ENCODE assay signal across 7 mouse cellular contexts in the genomic region with DNA sequence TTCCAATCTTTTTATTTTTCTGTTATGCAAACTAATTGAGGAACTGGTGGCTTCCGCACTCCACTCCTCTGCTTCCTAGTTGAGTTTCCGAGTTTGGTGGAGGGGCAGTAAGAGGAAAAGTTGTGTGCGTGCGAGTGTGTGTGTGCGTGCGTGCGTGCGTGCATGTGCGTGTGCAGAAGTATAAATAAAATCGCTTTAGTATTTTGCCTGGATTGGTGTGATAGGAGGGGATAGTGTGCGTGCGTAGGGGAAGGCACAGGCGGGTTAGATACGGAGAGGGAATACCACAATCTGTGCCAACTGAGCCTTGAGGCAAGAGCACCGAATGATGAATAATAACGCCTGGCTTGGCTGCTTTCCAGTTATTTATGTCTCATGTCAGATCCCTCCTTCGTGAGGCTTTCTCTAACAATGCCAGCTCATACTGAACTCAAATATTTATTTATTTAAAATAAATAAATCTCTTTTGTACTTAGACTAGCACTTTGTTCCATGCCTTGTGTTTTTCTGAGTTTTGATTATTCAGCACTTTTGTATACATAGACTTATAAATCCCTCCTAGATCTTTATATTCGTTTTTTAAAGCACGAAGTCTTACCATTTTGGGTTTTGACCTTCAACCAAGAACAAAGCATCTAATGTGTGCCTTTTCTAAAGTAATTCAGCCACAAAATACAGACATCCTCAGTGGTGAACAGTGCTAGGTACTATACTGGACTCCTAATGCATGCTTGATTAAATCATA. TPM values are rescaled to one million over a fixed set of nuclear protein-coding genes. Genes with fewer than 3 reads are reported as not detected.
DNase-seq lines count a peak whose midpoint lies in the region; ATAC-seq lines count a peak whose summit lies in the region.

No protein-coding gene starts in this region.

- H3K9me3 ChIP-seq in embryonic facial prominence, embryonic 10.5 days: no peaks in the 10 kb centered on the region
- no peaks in the 10 kb centered on the region for H3K9me3 ChIP-seq in hindbrain, embryonic 11.5 days (ENCODE audit: control insufficient read depth, low read length)
- no peaks in the 10 kb centered on the region for H3K9me3 ChIP-seq in liver, embryonic 11.5 days (ENCODE audit: control insufficient read depth, low read length)
- H3K9me3 ChIP-seq in neural tube, embryonic 15.5 days (replicated peaks): no peaks in the 10 kb centered on the region

- H3K4me2 ChIP-seq in hindbrain, embryonic 11.5 days (replicated peaks; ENCODE audit: low read depth, low read length): peak overlapping the region; percentile 72
- peak overlapping the region; percentile 81 for H3K4me2 ChIP-seq in liver, embryonic 11.5 days
- H3K4me2 ChIP-seq in neural tube, embryonic 15.5 days: peak overlapping the region; percentile 82

- peak overlapping the region; percentile 99 for H3K27ac ChIP-seq in embryonic facial prominence, embryonic 10.5 days (replicated peaks)
- H3K27ac ChIP-seq in hindbrain, embryonic 11.5 days (ENCODE audit: low read depth, low read length): 0 out of 2 replicates have a peak overlapping the region, but pooled peaks have one; percentile 99
- peak overlapping the region; percentile 35; the same call in 1 of the 2 replicates for H3K27ac ChIP-seq in liver, embryonic 11.5 days (ENCODE audit: low read depth, low read length)
- peak overlapping the region; percentile 100 for H3K27ac ChIP-seq in neural tube, embryonic 15.5 days (replicated peaks)

- peaks cover 3% of the 10 kb centered on the region; the same call in 1 of the 2 replicates for H3K27me3 ChIP-seq in embryonic facial prominence, embryonic 10.5 days (replicated peaks; ENCODE audit: low read depth, poor library complexity, severe bottlenecking)
- no peaks in the 10 kb centered on the region for H3K27me3 ChIP-seq in hindbrain, embryonic 11.5 days (ENCODE audit: control insufficient read depth, insufficient read depth, low read length)
- no peaks in the 10 kb centered on the region for H3K27me3 ChIP-seq in liver, embryonic 11.5 days (replicated peaks; ENCODE audit: control insufficient read depth, insufficient read depth, low read length)
- no peaks in the 10 kb centered on the region for H3K27me3 ChIP-seq in neural tube, embryonic 15.5 days (replicated peaks)

- H3K4me3 ChIP-seq in embryonic facial prominence, embryonic 10.5 days: peak overlapping the region; percentile 84
- peak overlapping the region; percentile 88 for H3K4me3 ChIP-seq in hindbrain, embryonic 11.5 days (ENCODE audit: low read depth, low read length)
- H3K4me3 ChIP-seq in liver, embryonic 11.5 days (ENCODE audit: low read depth, low read length): peak overlapping the region; percentile 88
- peak overlapping the region; percentile 95 for H3K4me3 ChIP-seq in neural tube, embryonic 15.5 days (replicated peaks)

- H3K4me1 ChIP-seq in embryonic facial prominence, embryonic 10.5 days: peaks cover 25% of the 10 kb centered on the region
- H3K4me1 ChIP-seq in hindbrain, embryonic 11.5 days (replicated peaks; ENCODE audit: control insufficient read depth, insufficient read depth, low read length): no peaks in the 10 kb centered on the region
- H3K4me1 ChIP-seq in liver, embryonic 11.5 days (replicated peaks; ENCODE audit: control insufficient read depth, insufficient read depth, low read length): peaks cover 2% of the 10 kb centered on the region; the same call in 1 of the 2 replicates
- peaks cover 16% of the 10 kb centered on the region for H3K4me1 ChIP-seq in neural tube, embryonic 15.5 days

- peak overlapping the region; percentile 88 for H3K9ac ChIP-seq in hindbrain, embryonic 11.5 days (ENCODE audit: low read depth, low read length)
- peak overlapping the region; percentile 90 for H3K9ac ChIP-seq in liver, embryonic 11.5 days (ENCODE audit: low read depth, low read length)
- peak overlapping the region; percentile 84 for H3K9ac ChIP-seq in neural tube, embryonic 15.5 days (replicated peaks)

- ATAC-seq in hindbrain, embryonic 11.5 days (ENCODE audit: low FRiP score): peak; percentile 5; the same call in 1 of the 2 replicates
- ATAC-seq in liver, embryonic 11.5 days (replicated peaks; ENCODE audit: low FRiP score): no peak
- ATAC-seq in neural tube, embryonic 15.5 days (ENCODE audit: low FRiP score): no peak

- WGBS in embryonic facial prominence, embryonic 10.5 days: 3% methylated on average over 19 of the region's 19 CpGs
- 5% methylated on average over 19 of the region's 19 CpGs for WGBS in hindbrain, embryonic 11.5 days
- 4% methylated on average over 19 of the region's 19 CpGs for WGBS in liver, embryonic 11.5 days
- 2% methylated on average over 19 of the region's 19 CpGs for WGBS in neural tube, embryonic 15.5 days

- peak; percentile 34 for DNase-seq in ovary, postnatal 14 days (ENCODE audit: low spot score)
- no peak for DNase-seq in ovary, postnatal 10 days (ENCODE audit: low spot score)
- DNase-seq in adrenal gland, adult (ENCODE audit: inconsistent age in 2 of 2, low spot score in 1 of 2): peak; percentile 68 to 90
- no peak for DNase-seq in embryonic facial prominence, embryonic 10.5 days (ENCODE audit: low spot score)
- DNase-seq in hindbrain, embryonic 11.5 days (ENCODE audit: low spot score): no peak
- no peak for DNase-seq in liver, embryonic 11.5 days (ENCODE audit: low spot score)

- peaks cover 23% of the 10 kb centered on the region for H3K36me3 ChIP-seq in embryonic facial prominence, embryonic 10.5 days (replicated peaks)
- no peaks in the 10 kb centered on the region for H3K36me3 ChIP-seq in hindbrain, embryonic 11.5 days (ENCODE audit: control insufficient read depth, insufficient read depth, low read length)
- H3K36me3 ChIP-seq in liver, embryonic 11.5 days (ENCODE audit: control insufficient read depth, insufficient read depth, low read length): no peaks in the 10 kb centered on the region
- H3K36me3 ChIP-seq in neural tube, embryonic 15.5 days: no peaks in the 10 kb centered on the region

RNA-seq across cellular contexts. Expression of gene Tiparp, which starts 1.4 kb away (rescaled TPM):
- 47.5 and 48.7 TPM in 2 replicates for polyA plus RNA-seq in embryonic facial prominence, embryonic 10.5 days (2016; fragmentation: Nextera tagmentation; extraction: Ambion mirVana)
- polyA plus RNA-seq in hindbrain, embryonic 11.5 days (2014; fragmentation: Nextera tagmentation; extraction: Ambion mirVana): 41.1 and 41.2 TPM in 2 replicates
- 18.0 and 20.9 TPM in 2 replicates for polyA plus RNA-seq in liver, embryonic 11.5 days (2014; fragmentation: Nextera tagmentation; extraction: Ambion mirVana)
- polyA plus RNA-seq in neural tube, embryonic 15.5 days (2015; fragmentation: Nextera tagmentation; extraction: Ambion mirVana): 24.6 and 28.7 TPM in 2 replicates

Comparison
In these comparisons a context has a peak if more than half of its experiments do, and no peak if none do; other contexts are left out.
1. DNase-seq: peak in ovary, postnatal 14 days (single experiment) and adrenal gland, adult (2 of 2); none in ovary, postnatal 10 days (single experiment), embryonic facial prominence, embryonic 10.5 days (single experiment), hindbrain, embryonic 11.5 days (single experiment) and liver, embryonic 11.5 days (single experiment).
2. H3K27ac ChIP-seq: peak in every context shown above with its lines; median percentile 100 in neural tube, embryonic 15.5 days; 99 in embryonic facial prominence, embryonic 10.5 days; 99 in hindbrain, embryonic 11.5 days; 35 in liver, embryonic 11.5 days.
3. Peak in every context shown above with its lines, with median percentiles within 50 percentile points of each other: H3K4me3 ChIP-seq, H3K4me2 ChIP-seq and H3K9ac ChIP-seq.